Mouse (Mus musculus): ENCODE data around the gene Hmox2. TPM values are rescaled to one million over a fixed set of nuclear protein-coding genes. Genes with fewer than 3 reads are reported as not detected.

Gene Hmox2
- polyA plus RNA-seq, 1 experiment from 2014 or later = 81.0 TPM

- no peaks in the 10 kb centered on the region for H3K27me3 ChIP-seq
- no peak for ATAC-seq (ENCODE audit: low FRiP score, low read depth)
- peaks cover 24% of the 10 kb centered on the region for H3K4me1 ChIP-seq
- H3K4me3 ChIP-seq = no peak overlapping the region
- H3K27ac ChIP-seq (replicated peaks) = no peak overlapping the region
- H3K4me2 ChIP-seq (replicated peaks) = no peak overlapping the region
- no peaks in the 10 kb centered on the region for H3K9me3 ChIP-seq
- H3K9ac ChIP-seq (replicated peaks) = no peak overlapping the region
- 71% methylated on average over 2 of the region's 2 CpGs for WGBS
- no peaks in the 10 kb centered on the region for H3K36me3 ChIP-seq
These were observed 65.2 kb downstream of the Hmox2 start for GRCm38 (mm10) chr16:4791332-4791731.

- Histone ChIP-seq H3K36me3 (no peaks in the 10 kb centered on the region), H3K27me3 (no peaks in the 10 kb centered on the region), H3K4me2 (replicated peaks) (no peak overlapping the region), H3K9ac (replicated peaks) (no peak overlapping the region), H3K4me3 (no peak overlapping the region), H3K4me1 (no peaks in the 10 kb centered on the region), H3K9me3 (no peaks in the 10 kb centered on the region), H3K27ac (replicated peaks) (no peak overlapping the region)
- 84% methylated on average over 4 of the region's 4 CpGs for WGBS
- ATAC-seq (ENCODE audit: low FRiP score, low read depth) = no peak
These were observed 70.5 kb downstream of the Hmox2 start for GRCm38 (mm10) chr16:4796631-4797030.

Other genes starting within 250 kb of the Hmox2 start
- gene Srl, start 184.5 kb upstream of the Hmox2 start, polyA plus RNA-seq (2016; fragmentation: Nextera tagmentation; extraction: Ambion mirVana) = 21.5 and 22.1 TPM in 2 replicates
- gene Tfap4, start 166.5 kb upstream of the Hmox2 start, polyA plus RNA-seq (2016; fragmentation: Nextera tagmentation; extraction: Ambion mirVana) = 17.8 and 19.2 TPM in 2 replicates
- gene Glis2, start 131.6 kb upstream of the Hmox2 start, polyA plus RNA-seq (2016; fragmentation: Nextera tagmentation; extraction: Ambion mirVana) = 28.2 and 35.6 TPM in 2 replicates
- 112 and 123 TPM in 2 replicates for gene Pam16, start 101.4 kb upstream of the Hmox2 start, polyA plus RNA-seq (2016; fragmentation: Nextera tagmentation; extraction: Ambion mirVana)
- 7.7 and 11.1 TPM in 2 replicates for gene Vasn, start 86.4 kb upstream of the Hmox2 start, polyA plus RNA-seq (2016; fragmentation: Nextera tagmentation; extraction: Ambion mirVana)
- gene Dnaja3, start 86.4 kb upstream of the Hmox2 start, polyA plus RNA-seq (2016; fragmentation: Nextera tagmentation; extraction: Ambion mirVana) = 55.9 and 58.5 TPM in 2 replicates
- gene Coro7, start 46.6 kb upstream of the Hmox2 start, polyA plus RNA-seq (2016; fragmentation: Nextera tagmentation; extraction: Ambion mirVana) = 21.7 and 22.6 TPM in 2 replicates
- gene Nmral1, start 7.0 kb upstream of the Hmox2 start, polyA plus RNA-seq (2016; fragmentation: Nextera tagmentation; extraction: Ambion mirVana) = 131 and 141 TPM in 2 replicates
- gene Cdip1, start 63.9 kb downstream of the Hmox2 start, polyA plus RNA-seq (2016; fragmentation: Nextera tagmentation; extraction: Ambion mirVana) = 95.4 and 100 TPM in 2 replicates
- gene 4930562C15Rik, start 109.1 kb downstream of the Hmox2 start, polyA plus RNA-seq (2016; fragmentation: Nextera tagmentation; extraction: Ambion mirVana) = 0.69 and 0.75 TPM in 2 replicates
- gene Ubald1, start 154.0 kb downstream of the Hmox2 start, polyA plus RNA-seq (2016; fragmentation: Nextera tagmentation; extraction: Ambion mirVana) = 31.7 and 31.9 TPM in 2 replicates
- 83.2 and 88.5 TPM in 2 replicates for gene Mgrn1, start 159.9 kb downstream of the Hmox2 start, polyA plus RNA-seq (2016; fragmentation: Nextera tagmentation; extraction: Ambion mirVana)
- 117 and 124 TPM in 2 replicates for gene Nudt16l1, start 212.4 kb downstream of the Hmox2 start, polyA plus RNA-seq (2016; fragmentation: Nextera tagmentation; extraction: Ambion mirVana)
- gene Anks3, start 237.8 kb downstream of the Hmox2 start, polyA plus RNA-seq (2016; fragmentation: Nextera tagmentation; extraction: Ambion mirVana) = 66.8 and 68.2 TPM in 2 replicates